Mouse (Mus musculus) olfactory bulb, adult 2 months (tissue): ENCODE measurements around the gene Specc1. TPM values are rescaled to one million over a fixed set of nuclear protein-coding genes. Genes with fewer than 3 reads are reported as not detected.
A peak's percentile ranks its signal among the peaks of the same experiment; 100 is the strongest.

Source experiments
- H3K27ac ChIP-seq: fragments of 200-500 bp; 2 replicates; pipeline ENCODE4 v1.5.1; 2012; ENCODE audit warnings: low read depth, low read length; ENCODE audit not compliant: insufficient read depth
- H3K4me1 ChIP-seq: fragments of 200-500 bp; 2 replicates; pipeline ENCODE4 v1.6.1; 2012; ENCODE audit warnings: low read length; ENCODE audit not compliant: control insufficient read depth, insufficient read depth
- H3K4me3 ChIP-seq: fragments of 200-500 bp; 2 replicates; pipeline ENCODE4 v1.5.1; 2012; ENCODE audit warnings: mild to moderate bottlenecking, low read depth, low read length, moderate library complexity; ENCODE audit not compliant: insufficient read depth
- CTCF ChIP-seq: fragments of 200-500 bp; IDR thresholded peaks from 2 replicates; pipeline ENCODE4 v1.5.1; 2012; ENCODE audit warnings: low read depth, mild to moderate bottlenecking, low read length, moderate library complexity; ENCODE audit not compliant: insufficient read depth
- POLR2A ChIP-seq: fragments of 200-500 bp; IDR thresholded peaks from 2 replicates; pipeline ENCODE4 v1.6.1; 2012; ENCODE audit warnings: mild to moderate bottlenecking, low read depth, low read length, moderate library complexity; ENCODE audit not compliant: insufficient read depth
- WGBS: fragments of 180-500 bp; shearing (Covaris S2); methylation state at CpG from one replicate; pipeline ENCODE4 v1.1.7; 2018; 5-methylcytosine and 5-hydroxymethylcytosine counted together
- polyA plus RNA-seq: library from polyadenylated mRNA; stranded (reverse); fragments of >200 nt; gene quantifications from 2 replicates; pipeline ENCODE4 v1.2.4, GENCODE M21; 2012; ENCODE audit warnings: low replicate concordance; ENCODE audit not compliant: missing spikeins, insufficient read depth, insufficient read length

Gene Specc1
- polyA plus RNA-seq, 1 experiment, result not detected

DNA sequence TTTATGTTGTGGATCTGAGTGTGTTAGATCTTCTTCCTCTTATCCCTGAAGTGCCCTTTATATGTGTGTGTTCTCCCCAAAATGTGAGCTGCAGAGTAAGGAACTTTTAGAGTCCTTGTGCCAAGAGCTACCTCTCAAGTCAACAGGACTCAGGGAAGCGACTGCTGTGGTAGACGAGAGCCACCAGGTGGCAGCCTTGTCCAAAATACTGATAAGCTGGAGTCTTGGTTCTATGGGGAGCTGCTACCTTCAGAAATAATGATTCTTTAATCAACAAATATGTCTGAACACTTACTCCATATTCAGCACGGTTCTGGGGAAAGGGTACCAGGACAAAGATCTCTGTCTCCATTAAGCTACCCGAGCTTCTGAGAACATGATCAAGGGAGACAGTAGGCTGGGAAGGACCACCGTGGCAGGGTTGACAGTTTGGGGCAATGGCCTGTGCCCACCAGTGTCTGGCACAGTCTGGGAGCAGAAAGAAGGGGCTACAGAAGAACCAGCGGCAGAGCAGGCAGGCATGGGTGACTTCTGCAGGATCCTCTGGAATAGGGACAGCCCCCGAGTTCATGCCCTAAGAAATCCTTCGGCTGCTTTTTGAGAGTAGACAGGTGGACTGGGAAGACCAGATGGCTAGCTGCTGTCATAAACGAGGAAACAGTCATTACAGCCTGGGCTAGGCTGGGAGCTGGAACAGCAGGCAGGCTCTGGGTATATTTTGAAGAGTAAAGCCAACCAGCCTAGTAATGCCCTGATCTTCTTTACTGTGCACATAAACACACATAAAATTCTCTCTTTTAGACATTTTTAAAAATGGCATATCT lies 91.5 kb downstream of the Specc1 start:
- WGBS, result 43% methylated on average over 9 of the region's 9 CpGs
- no peak overlapping the region for H3K4me3 ChIP-seq
- H3K4me1 ChIP-seq, result no peaks in the 10 kb centered on the region
- TF ChIP-seq CTCF, result peak; percentile 38; the same call in 1 of the 2 replicates
- TF ChIP-seq POLR2A, result no peak
- H3K27ac ChIP-seq, result no peak overlapping the region

DNA sequence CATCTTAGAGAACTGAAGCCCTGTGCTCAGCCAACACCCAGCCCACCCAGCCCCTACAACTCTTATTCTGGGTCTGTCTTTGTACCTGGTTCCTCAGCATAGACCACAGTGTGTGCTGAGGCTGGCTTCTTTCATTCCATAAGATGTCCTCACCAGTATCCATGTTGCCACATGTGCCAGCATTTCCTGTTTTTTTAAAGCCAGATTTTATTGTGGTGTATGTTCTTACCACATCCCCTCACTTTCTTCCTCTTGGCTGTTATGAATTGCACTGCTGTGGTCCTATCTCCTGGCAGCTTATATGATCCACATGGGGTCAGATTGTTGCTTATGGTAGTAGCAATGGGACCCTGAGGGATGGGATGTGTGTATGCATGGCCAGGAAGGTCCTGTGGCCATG lies 92.6 kb downstream of the Specc1 start:
- H3K4me1 ChIP-seq, result no peaks in the 10 kb centered on the region
- no peak overlapping the region for H3K4me3 ChIP-seq
- TF ChIP-seq POLR2A, result no peak
- TF ChIP-seq CTCF, result no peak
- H3K27ac ChIP-seq, result no peak overlapping the region

DNA sequence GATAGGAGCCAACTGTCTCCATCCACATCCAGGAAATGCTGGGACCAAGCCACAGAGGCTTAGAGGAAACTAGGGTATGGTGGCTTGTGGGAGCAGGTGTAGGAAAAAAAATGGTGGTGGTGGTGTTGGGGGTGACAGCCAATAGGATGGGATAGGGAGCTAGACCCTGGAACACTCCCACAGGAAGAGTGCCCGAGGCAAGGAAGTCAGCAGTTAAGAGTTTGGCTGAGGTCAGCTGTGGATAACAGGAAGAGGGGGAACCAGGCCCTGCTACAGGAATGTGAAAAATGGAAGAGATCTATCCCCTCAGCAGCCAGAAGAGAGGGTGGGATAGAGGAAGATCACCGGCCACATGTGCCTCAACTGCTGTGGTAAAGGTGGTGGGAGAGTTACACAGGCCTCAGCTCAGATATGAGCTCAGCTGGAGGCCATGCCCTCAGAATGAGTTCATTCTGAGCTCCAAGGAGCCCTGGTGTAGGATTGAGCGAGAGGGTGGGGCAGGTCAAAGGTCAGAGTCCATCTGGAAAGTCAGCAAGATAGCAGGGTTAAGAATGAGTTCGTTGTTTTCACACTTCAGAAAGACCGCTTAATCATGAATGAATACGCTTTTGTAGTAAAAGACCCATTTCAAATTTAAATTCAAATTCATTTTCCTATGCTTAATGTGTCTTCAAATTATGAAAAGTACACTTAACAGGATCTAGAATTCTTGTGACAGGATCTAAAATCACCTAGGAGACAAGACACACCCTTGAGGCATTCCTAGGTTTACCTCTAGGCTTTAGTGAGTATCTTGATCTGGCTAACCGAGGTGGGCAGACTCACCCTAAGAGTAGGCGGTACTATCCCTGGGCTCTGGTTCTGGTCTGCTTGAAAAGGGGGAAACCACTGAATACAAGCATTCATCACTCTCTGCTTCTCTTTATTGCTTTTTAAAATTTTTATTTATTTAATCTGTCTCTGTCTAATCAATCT lies 94.1 kb downstream of the Specc1 start:
- 87% methylated on average over 8 of the region's 8 CpGs for whole genome bisulfite sequencing
- no peak for TF ChIP-seq CTCF
- no peak for TF ChIP-seq POLR2A
- Histone ChIP-seq H3K4me3 (no peak overlapping the region), H3K4me1 (no peaks in the 10 kb centered on the region), H3K27ac (no peak overlapping the region)

DNA sequence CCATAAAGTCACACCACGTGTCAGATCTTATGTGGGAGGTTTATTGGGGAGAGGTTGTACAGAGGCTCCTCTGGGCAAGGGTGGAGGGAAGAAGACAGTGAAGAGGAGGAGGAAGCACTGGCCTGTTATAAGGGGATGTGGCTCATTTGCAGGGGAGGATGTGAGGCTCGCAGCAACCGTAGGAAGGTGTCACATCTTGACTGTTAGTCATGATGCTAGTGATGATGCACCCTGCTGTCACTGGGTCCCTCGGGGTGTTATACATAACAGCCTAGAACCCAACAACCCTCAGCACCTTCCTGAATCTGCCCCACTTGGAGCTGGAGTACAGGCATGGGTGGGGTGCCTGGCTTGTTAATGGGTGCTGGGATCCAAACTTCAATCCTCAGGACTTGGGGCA lies 94.9 kb downstream of the Specc1 start:
- no peak overlapping the region for H3K27ac ChIP-seq
- no peak for TF ChIP-seq POLR2A
- no peak for TF ChIP-seq CTCF
- no peak overlapping the region for H3K4me3 ChIP-seq
- H3K4me1 ChIP-seq, result no peaks in the 10 kb centered on the region
- 84% methylated on average over 4 of the region's 4 CpGs for WGBS

DNA sequence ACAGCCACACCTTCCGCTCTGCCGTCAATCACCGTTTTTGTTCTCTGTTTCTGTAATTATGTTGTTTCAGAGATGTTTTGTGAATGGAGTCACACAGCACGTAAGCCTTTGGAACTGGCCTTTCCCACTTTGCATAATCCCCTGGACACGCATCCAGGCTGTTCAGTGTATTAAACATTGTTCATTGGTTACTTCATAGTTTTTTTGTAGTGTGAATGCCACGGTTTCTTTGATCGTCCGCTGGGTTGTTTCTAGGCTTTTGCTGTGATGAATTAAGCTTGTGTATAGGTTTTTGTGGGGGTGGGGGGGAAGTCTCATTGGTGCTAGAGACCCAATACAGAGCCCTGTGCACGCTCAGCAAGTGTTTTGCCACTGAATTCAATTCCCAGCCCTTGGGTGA lies 97.4 kb downstream of the Specc1 start:
- Histone ChIP-seq H3K4me3 (no peak overlapping the region), H3K4me1 (no peaks in the 10 kb centered on the region), H3K27ac (no peak overlapping the region)
- WGBS, result 53% methylated on average over 9 of the region's 9 CpGs
- TF ChIP-seq POLR2A (no peak), CTCF (no peak)

DNA sequence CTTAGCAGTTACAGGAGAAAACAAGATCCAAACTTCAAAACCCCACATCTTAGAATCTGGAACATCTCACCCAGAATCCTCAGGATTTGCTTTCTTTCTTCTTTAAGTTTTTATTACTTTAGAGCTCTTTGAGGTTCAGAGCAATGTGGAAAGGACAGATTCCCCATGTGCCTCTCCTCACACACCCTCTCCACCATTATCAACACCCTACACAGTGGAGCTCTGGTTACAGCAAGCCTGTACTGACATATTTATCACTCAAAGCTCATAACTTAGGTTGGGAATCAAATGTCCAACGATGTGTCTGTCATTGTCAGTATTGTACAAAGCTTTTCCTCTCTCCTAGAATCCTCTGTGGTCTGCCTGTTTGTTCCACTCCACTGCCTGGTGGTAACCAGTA lies 108.0 kb downstream of the Specc1 start:
- 63% methylated on average over 1 of the region's 1 CpGs for WGBS
- no peaks in the 10 kb centered on the region for H3K4me1 ChIP-seq
- TF ChIP-seq CTCF, result no peak
- no peak for TF ChIP-seq POLR2A
- no peak overlapping the region for H3K27ac ChIP-seq
- H3K4me3 ChIP-seq, result no peak overlapping the region

DNA sequence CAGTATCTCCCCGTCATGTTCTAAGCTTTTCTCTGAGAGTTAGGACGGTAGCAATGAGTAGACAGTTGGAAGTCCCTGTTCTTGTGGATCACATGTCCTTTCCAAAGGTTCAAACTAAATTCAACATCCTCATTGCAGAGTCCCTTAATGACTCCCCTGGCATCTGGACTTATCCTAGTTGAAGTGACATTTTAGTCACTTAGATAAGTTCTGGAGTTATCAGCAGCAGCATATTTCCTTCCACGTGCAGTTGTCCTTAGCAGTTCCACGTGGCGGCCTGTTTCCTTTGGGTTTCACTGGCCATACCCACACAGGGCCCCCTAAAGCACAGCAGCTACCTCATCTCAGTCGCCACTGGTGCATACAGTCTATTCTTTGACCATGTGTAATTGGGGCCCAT lies 109.1 kb downstream of the Specc1 start:
- TF ChIP-seq CTCF, result no peak
- no peak for TF ChIP-seq POLR2A
- Histone ChIP-seq H3K4me3 (no peak overlapping the region), H3K27ac (no peak overlapping the region), H3K4me1 (no peaks in the 10 kb centered on the region)
- 78% methylated on average over 6 of the region's 6 CpGs for WGBS

DNA sequence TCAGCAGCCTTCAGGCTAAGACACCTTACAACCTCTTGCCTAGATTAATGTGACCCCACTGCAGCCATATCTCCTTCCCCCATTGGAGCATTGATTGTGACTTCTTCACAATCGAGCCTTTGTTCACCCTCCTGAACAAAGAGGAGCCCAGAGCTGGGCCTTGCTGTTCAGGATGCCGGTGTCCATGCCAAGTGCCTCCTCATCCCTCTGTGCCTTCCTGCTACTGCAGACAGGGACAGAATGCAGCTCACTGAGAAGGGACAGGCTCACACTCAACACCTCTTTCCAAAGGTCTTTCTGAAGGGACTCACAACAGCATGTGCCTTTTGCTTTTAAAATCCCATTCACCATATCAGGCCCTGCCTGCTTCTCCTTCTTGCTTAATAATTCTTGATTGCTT lies 113.0 kb downstream of the Specc1 start:
- Histone ChIP-seq H3K27ac (no peak overlapping the region), H3K4me1 (no peaks in the 10 kb centered on the region), H3K4me3 (no peak overlapping the region)
- TF ChIP-seq POLR2A (no peak), CTCF (no peak)
- 52% methylated on average over 2 of the region's 2 CpGs for WGBS

DNA sequence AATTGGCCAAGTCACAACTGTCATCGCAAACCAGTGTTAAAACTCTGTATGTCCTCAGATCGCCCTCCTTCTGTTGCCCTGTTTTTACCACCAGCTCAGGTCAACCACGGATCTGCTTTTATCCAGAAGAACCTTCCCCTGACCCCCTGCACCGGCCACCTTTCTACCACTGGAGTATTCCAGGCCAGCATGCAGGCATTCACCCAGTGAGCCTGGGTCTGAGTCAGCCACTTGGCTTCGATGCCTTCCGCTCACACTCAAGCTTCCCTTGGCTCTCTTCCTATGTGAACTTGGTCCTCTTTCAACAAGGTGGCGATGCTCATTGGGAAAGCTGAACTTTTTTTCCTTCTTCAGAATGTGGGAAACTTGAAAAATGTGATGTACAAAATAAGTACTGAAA lies 113.6 kb downstream of the Specc1 start:
- no peak for TF ChIP-seq CTCF
- no peak for TF ChIP-seq POLR2A
- no peak overlapping the region for H3K4me3 ChIP-seq
- no peaks in the 10 kb centered on the region for H3K4me1 ChIP-seq
- H3K27ac ChIP-seq, result peak overlapping the region; percentile 24; the same call in 1 of the 2 replicates
- 73% methylated on average over 7 of the region's 7 CpGs for WGBS
